Mouse (Mus musculus): ENCODE data around the gene Fgfr2.
A peak's percentile ranks its signal among the peaks of the same experiment; 100 is the strongest.

Gene Fgfr2

DNA sequence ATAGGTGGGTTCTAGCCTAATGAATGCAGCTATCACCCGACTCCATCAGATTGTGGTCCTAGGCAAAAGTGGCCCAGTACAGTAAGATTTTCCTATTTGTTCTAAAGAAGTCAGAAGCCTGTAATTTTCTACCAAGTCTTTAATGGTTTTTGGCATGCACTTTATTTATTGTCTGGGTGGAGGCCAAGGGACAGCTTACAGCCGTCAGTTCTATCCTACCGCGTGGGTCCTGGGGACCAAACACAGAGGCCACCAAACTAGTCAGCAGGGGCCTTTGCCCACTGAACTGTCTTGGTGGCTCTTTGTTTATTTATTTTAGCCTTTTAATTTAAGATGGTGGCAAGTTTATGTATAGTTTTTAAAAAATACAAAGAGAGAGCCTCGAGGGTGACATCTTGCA, 2544.5 kb downstream of the Fgfr2 start:
- DNase-seq (ENCODE audit: low read depth, low spot score) = no peak

DNA sequence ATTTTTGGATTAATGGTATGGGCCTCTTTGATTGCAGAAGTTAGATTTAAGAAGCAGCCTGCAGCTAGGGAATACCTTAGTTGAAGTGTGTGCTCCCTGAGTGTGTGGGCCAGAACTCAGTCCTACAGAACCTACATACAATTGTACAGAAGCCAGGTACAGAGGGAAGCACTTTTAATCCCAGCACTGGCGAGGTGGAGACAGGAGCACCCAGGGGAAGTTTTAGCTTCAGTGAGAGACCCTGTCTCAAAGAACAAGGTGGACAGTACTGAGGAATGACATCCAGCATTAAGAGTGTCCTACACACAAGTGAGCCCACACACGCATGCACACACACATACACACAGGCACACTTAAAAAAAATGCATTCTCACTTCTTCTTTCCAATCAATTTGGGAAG, 2545.1 kb downstream of the Fgfr2 start:
- DNase-seq (ENCODE audit: low read depth, low spot score) = no peak

DNA sequence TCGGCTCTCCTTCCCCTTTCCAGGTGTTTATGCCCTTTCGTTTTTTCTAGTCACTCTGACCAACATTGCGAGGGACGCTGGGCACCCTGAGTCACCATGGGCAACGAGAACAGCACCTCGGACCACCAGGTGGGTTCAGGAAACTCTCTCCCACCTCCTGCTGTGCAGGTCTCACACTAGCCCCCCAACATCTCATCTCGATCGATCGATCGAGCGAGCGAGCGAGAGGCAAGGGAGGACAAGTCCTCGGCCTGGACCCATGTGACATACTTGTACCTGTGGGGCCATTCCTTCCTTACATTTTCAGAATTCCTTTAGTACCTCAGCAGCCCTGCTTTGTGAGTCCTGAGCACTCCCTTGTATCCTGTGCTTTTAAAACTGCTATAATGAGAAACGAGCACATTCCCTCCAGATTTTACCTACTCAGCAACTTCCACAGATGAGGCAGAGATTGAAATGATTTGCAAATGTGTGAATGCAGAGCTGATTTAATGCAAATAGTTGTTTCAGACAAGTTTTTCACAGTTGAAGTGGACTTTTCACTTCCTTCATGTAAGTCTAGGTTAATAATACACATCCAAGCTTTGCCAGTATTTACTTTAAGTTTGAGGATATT, 2545.7 kb downstream of the Fgfr2 start, which contains the start of gene Tacc2:
Tacc2 (plus strand) TSS at position 51 of the 616 bp plus-strand sequence.
- peak; percentile 9 for DNase-seq (ENCODE audit: low read depth, low spot score)

DNA sequence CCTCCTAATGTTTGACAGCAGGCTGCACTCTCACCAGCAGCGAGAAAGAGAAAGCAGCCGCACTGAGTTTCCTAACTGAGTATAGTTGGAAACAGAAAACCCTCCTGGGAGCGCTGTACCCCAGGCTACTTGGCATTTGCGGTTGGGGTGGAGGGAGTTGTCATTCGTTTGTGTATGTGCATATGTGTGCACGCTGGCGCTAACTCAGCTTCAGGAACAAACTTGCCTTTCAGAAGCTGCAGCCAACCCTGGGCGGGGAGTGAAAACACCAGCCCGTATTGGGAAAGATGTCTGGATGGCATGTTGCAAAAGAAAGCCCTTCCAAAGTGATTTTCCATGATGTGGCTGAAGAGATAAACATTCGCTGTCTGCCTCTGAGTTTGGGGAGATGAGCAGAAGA, 2546.2 kb downstream of the Fgfr2 start:
- DNase-seq (ENCODE audit: low read depth, low spot score) = peak; percentile 29

DNA sequence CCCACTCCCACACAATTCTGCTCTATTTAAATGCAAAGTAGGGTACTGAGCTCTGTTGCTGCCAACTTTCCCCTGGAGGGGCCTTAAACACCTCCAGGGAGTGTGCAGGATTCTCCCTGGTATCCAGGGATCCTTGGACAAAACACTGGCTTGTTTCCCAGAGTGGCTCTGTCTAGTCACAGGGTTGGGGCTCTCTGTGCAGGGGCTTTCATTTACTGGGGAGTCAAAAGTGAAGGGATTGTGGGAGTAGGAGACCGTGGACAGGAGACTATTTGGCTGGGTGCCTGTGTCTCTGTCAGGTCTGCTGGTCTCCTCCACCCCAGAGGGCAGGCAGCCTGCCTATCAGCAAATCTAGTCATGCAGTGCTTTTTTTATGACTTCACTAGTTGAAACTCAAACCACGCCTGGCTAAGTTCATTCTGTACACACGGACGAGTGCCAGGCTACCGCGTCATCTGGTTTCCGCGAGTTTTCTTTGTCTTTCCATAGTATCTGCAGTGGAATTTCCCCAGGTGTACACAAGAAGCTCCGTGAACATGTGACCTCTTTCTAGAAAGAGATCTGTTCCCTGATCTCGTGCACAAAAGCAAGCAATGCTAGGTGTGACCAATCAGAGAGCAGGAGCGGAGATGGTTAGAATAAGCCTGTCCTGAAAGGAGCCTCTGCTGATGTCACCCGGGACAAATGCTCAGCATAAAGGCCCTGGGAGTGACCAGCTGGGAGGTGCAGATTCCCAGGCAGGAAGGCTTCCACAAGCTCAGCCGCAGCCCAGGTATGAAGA, 2548.7 kb downstream of the Fgfr2 start:
- no peak for DNase-seq (ENCODE audit: low read depth, low spot score)

DNA sequence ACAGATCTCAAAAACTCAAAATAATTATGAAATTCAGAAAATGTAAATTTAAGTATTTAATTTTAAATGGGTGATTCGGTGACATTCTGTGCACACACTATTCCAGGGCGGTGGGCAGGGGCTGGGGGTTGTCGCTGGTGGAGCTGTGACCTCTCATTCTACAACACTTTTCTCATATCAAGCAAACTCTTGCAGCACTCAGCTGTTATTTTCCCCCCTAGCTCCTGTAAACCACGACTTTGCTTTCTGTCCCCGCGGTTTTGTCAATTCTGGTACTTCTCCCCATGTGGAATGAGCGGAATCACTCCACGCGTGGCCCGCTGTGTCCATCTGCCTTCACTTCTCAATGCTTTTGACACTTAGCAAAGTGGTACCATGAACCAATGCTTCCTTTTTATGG, 2549.4 kb downstream of the Fgfr2 start:
- no peak for DNase-seq (ENCODE audit: low read depth, low spot score)

DNA sequence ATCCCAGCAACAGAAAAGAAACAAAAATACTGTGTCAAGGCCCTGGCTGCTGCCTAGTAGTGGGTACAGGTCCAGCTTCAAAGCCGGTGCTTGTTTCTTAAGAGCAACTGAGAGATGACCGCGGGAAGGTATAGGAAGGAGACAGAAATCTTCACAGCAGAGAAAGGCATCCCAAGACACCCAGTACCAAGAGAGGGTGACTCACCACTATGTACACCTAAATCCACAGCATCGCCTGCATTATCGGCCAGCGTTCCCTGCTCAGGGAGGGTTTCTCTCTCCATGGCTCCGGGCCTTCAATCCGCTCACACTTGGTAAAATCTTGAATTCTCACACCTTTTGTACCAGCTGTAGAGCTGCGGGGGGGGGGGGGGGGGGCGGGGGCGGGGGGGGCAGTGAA, 2550.3 kb downstream of the Fgfr2 start, which contains the start of gene Nsmce4a:
Nsmce4a (minus strand) TSS at position 298 of the 400 bp plus-strand sequence.
- no peak for DNase-seq (ENCODE audit: low read depth, low spot score)

DNA sequence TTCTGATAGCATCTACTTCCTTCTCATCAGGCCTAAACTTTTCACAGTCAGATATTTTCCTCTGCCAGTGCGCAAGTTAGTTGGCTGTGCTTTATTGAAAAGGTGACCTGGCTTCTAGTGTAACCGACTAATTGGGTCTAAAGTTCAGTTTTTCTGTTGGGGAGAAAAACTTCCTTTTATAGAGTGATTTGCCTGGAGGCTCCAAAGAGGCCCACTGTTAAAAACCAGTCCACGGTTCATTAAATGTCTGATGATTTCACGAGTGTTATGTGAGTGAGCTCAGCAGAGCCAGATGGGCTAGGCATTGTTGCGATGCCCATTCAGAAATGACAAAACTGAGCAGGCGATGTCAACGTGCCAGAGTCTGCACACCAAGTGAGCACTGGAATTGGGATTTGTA, 2552.7 kb downstream of the Fgfr2 start:
- peak; percentile 43 for DNase-seq (ENCODE audit: low read depth, low spot score)

DNA sequence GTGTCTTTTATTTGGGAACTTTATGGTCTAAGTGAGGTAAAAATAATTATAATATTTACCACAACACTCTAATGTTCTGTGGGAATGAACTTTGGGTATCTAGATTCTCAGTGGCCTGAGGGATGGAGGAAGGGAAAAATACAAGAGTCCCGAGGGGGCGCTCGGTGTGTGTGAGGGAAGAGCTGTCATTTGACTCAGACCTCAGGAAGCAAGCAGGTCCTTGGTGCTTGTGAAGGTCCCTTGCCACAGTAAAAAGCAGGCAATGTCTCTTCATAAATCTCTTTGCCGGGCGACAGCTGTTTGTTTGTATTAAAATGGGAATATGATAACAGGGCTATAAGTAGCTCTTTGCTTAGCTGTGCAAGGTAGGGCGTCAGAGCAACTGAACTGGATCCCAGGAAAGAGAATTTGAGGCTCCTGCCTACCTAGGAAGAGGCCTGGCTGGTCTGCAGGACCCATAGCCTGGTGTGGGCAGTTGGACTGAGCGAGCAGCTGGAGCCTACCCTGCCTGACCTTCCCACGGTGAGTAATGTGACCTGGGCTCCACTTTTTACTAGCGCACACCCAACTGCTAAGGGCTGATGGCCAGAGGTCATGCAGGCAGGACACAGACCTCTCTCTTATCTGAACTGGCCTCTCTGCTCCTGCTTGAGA, 2554.2 kb downstream of the Fgfr2 start:
- DNase-seq (ENCODE audit: low read depth, low spot score) = no peak

DNA sequence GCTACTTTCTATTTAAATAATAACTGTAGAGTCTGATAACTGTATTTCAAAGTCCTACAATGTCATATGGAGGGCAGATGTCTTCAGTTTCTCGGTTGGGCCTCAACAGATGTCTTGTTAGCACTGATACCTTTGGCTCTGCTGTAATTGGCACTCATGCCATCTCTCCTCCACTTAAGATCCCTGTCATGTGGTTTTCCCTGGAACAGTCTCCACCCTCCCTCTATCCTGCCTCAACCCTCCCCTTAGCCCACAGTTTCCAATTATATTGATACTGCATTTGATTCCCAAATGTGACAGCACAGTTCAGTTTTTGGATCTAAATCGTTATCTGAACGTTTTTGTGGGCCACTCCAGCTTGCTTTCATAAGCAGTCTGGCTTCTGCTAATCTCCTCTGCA, 2558.6 kb downstream of the Fgfr2 start:
- DNase-seq (ENCODE audit: low read depth, low spot score) = no peak

DNA sequence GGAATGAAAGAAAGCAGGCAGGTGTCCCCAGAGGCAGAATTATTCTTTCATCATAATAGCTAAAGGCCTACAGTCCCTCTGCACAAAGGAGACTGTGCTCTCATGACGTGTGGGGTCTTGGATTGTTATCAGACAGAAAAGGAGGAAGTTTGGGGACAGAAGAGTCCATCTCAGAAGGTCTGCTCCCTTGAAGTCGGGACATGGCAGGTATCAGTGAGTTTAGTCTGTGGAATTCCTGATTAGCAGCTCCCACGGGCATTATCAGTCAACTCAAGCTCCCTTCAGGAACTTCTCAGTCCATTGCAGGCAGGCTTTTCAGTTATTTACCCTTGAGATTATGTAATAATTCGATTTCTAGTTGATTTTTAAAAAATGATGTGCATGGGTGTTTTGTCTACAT, 2559.3 kb downstream of the Fgfr2 start:
- no peak for DNase-seq (ENCODE audit: low read depth, low spot score)

DNA sequence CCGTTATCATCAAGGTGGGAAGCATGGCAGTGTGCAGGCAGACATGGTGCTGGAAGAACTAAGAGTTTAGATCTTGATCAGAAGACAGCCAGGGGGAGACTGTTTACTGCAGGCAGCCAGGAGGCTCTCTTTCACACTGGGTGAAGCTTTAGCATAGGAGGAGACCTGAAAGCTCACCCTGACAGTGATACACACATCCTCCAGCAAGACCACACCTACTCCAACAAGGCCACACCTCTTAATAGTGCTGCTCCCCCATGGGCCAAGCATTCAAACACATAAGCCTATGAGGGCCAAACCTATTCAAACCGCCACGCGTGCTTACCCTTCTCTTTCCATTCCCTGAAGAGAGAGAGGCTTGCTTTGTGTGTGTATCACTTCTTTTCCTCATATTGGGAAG, 2559.9 kb downstream of the Fgfr2 start:
- no peak for DNase-seq (ENCODE audit: low read depth, low spot score)

DNA sequence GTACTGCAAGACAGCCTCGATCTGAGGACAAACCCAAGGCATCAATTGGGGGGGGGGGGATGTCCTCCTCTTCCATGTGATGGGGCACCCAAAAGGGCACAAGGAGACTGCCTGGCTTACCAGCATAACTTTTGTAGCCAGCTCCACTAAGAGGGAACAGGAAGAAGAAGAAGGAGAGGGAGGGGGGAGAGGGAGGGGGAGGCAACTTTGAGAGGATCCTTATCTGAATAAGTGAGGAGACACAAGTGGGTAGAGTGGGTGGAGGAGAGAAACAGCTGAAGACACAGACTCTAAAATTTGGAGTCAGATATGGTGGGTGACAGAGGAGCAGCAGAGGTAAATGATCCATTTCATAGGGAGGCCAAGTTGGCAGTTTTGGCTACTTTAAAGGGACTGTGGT, 2562.2 kb downstream of the Fgfr2 start:
- no peak for DNase-seq (ENCODE audit: low read depth, low spot score)

DNA sequence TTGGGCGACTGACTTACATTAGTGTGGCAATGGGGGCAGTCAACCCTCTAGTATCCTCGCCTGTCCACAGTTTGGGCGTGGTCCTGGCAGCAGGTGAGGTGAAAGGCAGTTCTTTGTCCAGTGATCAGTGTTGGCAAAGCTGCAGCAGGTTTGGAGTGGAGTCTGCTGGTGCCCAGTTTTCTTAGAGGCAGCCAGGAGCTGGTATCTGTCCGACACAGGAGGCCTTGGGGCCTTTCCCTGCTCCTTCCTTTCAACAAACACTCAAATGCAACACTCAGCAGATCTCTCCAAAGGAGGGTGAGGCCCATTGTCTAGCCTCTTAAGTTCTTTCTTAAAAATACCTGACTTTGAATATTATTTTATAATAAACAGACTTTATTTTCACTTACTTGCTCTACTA, 2564.6 kb downstream of the Fgfr2 start:
- DNase-seq (ENCODE audit: low read depth, low spot score) = no peak

DNA sequence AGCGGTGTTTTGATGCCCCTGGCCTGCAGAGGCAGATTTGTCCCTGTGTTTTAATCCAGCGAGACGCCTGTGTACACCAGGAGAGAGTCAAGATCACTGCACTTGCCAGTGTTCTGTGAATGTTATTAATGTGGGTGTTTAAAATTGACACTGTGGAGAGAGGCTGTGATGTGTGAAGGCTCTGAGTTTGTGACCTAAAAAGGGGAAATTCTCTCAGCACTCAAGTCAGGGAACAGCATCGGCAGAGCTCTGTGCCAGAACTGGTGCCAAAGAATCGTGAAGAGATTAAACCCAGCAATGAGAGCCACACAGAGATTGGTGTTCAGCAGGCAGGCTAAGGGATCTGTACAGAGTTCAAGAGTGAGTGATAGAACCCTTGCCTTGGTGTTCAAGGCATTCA, 2567.6 kb downstream of the Fgfr2 start:
- no peak for DNase-seq (ENCODE audit: low read depth, low spot score)

DNA sequence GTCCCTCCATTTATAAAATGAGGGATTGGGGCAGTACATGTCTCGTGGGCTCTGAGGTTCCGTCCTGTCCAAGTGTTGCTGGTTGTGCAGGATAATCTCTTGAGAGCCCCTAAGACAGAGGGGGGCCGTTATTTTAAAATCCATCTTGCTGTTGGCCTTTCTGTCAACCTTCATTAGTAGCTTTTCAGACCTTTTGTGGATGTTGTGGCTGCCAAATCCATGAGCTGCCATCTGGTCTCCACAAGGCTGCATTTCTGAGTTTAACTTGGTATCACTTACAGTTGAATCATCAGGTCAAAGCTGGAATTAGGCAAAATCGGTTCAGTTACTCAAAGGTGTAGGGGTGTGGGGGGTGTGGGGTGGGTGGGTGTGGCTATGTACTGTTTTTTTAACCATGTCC, 2569.8 kb downstream of the Fgfr2 start:
- no peak for DNase-seq (ENCODE audit: low read depth, low spot score)

DNA sequence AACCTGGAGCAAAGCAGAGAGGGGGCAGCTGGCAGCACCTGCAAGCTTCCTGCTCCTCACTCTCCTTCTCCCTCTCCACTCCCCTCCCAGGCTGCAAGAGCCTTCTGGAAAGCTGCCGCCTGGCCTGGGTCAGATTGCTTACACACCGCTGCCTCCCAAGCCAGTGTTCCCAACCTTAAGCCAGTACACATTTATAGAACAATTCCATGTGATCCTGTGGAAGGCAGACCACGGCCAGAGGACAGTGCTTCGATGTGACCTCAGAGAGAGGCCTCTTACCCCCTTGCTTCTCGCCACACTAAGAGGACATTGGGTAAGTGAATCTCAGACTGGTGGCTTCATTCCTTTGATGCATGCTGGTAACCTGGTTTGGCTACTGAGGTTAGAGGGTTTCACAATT, 2570.4 kb downstream of the Fgfr2 start:
- no peak for DNase-seq (ENCODE audit: low read depth, low spot score)

DNA sequence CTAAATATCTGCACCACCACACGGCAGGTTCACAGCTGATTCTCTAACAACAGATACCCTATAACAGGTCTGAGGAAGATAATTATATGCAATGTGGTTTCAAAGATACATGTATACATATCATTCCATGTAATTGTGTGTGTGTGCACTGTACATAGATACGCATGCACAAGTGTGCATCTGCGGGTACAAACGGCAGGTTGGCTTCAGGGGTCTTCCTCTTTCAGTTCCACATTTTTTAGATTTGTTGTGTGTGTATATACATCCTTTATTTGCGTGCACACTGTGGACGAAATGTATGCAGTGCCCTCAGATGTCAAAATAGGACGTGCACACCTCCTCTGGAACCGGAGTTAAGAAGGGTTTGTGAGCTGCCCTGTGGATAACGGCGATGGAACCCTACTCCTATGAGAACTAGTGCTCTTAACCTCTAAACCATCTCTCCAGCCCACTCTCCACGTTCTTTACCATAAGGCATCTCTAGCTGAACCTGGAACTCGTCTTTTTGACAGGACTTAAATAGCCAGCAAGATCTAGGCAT, 2575.4 kb downstream of the Fgfr2 start:
- no peak for DNase-seq (ENCODE audit: low read depth, low spot score)

DNA sequence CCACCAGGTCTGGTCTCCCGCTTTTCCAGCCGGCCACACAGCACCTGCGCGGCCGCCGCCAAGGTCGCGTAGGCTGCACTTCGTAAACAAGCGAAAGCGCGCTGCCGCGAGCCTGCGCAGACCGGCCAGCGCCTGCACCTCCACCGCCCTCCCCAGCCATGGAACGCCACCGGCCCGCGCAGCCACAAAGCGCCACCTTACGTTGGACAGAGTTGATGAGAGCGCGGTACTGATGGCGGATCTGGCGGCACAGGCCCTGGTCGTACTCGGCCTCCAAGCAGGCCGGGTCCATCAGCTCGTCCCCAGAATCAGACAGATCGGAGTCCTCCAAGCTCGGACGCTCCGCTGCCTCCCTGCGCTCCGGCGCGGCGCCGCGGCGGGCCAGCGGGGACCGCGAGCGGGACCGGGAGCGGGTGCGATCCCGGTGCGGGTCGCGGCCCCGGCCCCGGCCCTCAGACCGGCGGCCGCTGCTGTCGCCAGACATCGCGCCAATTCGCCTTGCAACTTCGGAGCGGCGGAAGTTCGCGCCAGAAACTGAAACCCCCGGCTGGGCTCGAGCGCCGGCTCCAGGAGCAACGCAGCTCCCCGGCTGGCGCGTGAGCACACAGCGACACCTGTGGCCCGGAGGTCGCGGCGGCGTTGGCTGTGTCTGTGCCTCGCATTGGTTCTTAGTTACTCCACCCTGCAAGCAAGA, 2576.2 kb downstream of the Fgfr2 start:
- DNase-seq (ENCODE audit: low read depth, low spot score) = peak; percentile 91

DNA sequence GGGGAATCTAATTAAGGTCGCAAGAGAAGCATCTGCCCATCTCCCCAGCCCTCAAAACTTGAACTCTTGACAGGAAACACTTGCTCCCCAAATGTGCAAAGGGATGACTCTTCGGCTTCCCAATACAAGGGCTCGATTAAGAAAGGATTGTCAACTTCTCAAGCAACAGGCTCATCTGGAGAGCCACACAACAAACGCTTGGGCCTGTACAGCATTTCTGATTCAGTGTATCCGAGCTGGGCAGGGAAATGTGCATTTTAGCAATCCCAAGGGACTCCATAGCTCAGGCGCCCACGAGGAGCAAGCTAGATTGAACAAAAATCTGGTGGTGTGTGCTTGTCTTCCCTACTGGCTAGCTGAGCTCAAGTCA, 2576.7 kb downstream of the Fgfr2 start:
- no peak for DNase-seq (ENCODE audit: low read depth, low spot score)

DNA sequence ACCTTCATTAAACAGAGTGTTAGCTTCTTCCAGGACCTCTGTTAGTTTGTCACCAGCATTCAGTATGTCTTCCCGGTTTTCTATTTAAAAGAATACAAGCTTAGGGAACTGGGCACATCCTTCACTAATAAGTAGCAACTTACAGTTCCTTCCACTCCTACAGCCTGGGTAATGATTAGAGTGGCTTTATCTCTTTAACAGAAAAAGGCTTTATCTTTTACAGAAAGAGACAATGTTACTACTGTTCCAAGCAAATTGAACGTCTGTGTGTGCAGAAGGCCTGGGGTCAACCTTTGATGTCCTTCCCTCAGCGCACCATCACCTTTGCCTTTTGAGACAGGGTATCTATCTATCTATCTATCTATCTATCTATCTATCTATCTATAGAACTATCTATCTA, 2577.3 kb downstream of the Fgfr2 start:
- no peak for DNase-seq (ENCODE audit: low read depth, low spot score)

DNA sequence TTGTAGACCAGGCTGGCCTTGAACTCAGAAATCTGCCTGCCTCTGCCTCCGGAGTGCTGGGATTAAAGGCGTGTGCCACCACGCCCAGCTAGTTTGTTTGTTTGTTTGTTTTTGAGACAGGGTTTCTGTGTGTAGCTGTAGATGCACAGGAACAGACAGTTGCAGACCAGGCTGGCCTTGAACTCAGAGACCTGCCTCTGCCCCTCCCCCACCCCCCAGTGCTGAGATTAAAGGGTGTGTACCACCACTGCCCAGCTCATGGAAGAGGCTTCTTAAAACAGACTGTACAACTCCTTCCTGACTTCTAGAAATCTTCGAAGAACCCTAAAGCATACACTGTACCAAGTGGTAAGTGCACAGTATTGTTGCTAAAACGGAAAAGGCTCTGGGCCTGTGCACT, 2577.7 kb downstream of the Fgfr2 start:
- no peak for DNase-seq (ENCODE audit: low read depth, low spot score)
